Mouse (Mus musculus): ENCODE results near the gene Tgif2. TPM values are rescaled to one million over a fixed set of nuclear protein-coding genes. Genes with fewer than 3 reads are reported as not detected.

The Tgif2 gene
- polyA plus RNA-seq, 1 experiment from 2014 or later, result 41.5 TPM

DNA sequence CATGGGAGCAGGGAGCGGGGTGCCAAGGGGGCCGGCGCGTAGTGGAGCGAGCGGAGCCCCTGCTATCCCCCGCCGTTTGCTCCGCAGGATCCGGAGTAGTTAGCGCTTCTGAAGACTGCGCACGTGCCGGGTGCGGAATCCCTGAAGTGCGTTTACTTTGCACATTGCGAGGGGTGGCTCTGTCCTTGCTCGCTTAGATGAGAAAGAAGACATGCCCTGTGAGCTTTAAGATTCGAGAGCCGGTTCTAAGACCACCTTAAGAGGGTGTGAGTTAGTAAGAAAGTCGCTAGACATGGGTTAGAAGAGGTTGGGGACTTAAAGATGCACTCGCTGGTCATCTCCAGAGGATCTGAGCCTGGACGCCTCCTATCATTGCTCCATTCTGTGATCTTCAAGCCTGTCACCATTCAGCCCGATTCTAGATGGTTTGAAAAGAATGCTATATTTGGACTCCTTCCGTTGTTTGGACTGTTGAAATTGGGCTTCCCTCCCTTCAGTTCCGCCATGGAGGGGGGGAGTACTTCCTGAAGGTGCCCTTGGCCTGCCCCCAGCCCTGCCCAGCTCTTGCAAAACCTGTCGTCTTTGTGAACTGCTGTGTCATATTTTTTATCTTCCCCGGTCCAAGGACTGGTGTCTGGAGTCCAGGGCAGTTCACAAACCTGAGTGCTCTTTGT lies 23.8 kb downstream of the Tgif2 start:
- under 1% methylated on average over 28 of the region's 28 CpGs for WGBS
- no peak for ATAC-seq (ENCODE audit: insufficient read depth, low FRiP score, low read depth)
- H3K9ac ChIP-seq, result peak overlapping the region; percentile 96
- peak overlapping the region; percentile 97 for H3K4me3 ChIP-seq (replicated peaks)
- H3K27ac ChIP-seq, result peak overlapping the region; percentile 92
- H3K36me3 ChIP-seq, result peaks cover 9% of the 10 kb centered on the region; the same call in 1 of the 2 replicates
- no peaks in the 10 kb centered on the region for H3K27me3 ChIP-seq (replicated peaks)
- peak overlapping the region; percentile 76 for H3K4me2 ChIP-seq
- H3K9me3 ChIP-seq, result no peaks in the 10 kb centered on the region
- peaks cover 22% of the 10 kb centered on the region; the same call in 1 of the 2 replicates for H3K4me1 ChIP-seq

DNA sequence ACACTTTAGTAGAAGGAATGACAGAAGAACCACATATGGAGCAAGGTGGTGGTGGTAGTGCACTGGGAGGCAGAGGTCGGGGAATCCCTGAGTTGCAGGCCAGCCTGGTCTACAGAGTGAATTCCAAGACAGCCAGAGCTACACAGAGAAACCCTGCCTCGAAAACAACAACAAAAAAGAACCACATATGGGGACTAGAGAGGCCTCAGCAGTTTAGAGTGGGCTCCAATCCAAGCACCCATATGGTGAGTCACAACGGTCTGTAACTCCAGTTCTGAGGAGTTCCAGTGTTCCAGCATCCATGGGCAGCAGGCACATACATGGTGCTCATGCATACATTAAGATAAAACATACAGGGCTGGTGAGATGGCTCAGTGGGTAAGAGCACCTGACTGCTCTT lies 24.7 kb downstream of the Tgif2 start:
- Histone ChIP-seq H3K36me3 (peaks cover 9% of the 10 kb centered on the region; the same call in 1 of the 2 replicates), H3K4me1 (peaks cover 22% of the 10 kb centered on the region; the same call in 1 of the 2 replicates), H3K4me2 (peak overlapping the region; percentile 76), H3K27ac (peak overlapping the region; percentile 92; the same call in 1 of the 2 replicates), H3K27me3 (replicated peaks) (no peaks in the 10 kb centered on the region), H3K9me3 (no peaks in the 10 kb centered on the region), H3K4me3 (replicated peaks) (peak overlapping the region; percentile 97; the same call in 1 of the 2 replicates), H3K9ac (no peak overlapping the region)
- ATAC-seq (ENCODE audit: insufficient read depth, low FRiP score, low read depth), result no peak
- WGBS, result 72% methylated on average over 3 of the region's 3 CpGs

DNA sequence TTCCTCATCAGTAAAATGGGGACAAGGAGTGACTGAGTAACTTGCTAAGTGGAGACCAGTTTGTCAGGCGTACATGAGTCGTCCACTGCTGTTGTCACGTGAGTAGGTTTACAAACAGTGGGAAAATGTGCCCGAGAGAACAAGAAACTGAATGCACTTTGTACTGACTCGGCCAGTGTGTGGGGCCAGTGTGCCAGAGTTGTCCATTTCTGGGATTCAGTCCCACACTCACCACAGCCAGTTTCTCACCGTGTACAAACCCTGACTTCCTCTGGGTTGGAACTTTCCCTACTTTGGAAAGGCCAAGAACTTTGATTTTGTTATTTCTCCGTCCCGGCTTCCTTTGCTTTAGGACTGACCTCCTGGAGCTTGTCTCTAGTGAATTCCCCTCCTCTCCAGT lies 29.2 kb downstream of the Tgif2 start:
- H3K36me3 ChIP-seq, result peaks cover 19% of the 10 kb centered on the region
- peaks cover 20% of the 10 kb centered on the region; the same call in 1 of the 2 replicates for H3K4me1 ChIP-seq
- no peak overlapping the region for H3K27ac ChIP-seq
- ATAC-seq (ENCODE audit: insufficient read depth, low FRiP score, low read depth), result no peak
- H3K27me3 ChIP-seq (replicated peaks), result no peaks in the 10 kb centered on the region
- 74% methylated on average over 8 of the region's 8 CpGs for WGBS
- no peak overlapping the region for H3K4me3 ChIP-seq (replicated peaks)
- H3K9ac ChIP-seq, result no peak overlapping the region
- H3K4me2 ChIP-seq, result no peak overlapping the region
- H3K9me3 ChIP-seq, result no peaks in the 10 kb centered on the region

DNA sequence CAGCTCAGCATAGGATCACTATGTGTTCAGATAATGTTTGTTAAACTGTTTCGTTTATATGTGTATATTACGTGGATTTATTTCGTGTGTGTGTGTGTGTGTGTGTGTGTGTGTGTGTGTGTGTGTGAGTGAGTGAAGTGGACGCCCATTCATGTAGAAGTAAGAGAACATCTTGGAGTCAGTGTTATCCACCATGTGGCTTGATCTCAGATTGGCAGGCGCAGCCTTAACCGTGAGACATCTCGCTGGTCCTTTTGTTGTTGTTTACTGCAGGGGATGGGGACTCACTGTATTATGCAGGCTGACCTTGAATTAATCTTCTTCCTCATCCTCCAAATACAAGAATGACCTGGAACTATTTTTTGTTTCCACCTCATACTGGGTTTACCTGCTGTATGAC lies 29.7 kb downstream of the Tgif2 start:
- 93% methylated on average over 7 of the region's 7 CpGs for WGBS
- Histone ChIP-seq H3K9ac (no peak overlapping the region), H3K27me3 (replicated peaks) (no peaks in the 10 kb centered on the region), H3K9me3 (no peaks in the 10 kb centered on the region), H3K27ac (no peak overlapping the region), H3K4me3 (replicated peaks) (no peak overlapping the region), H3K4me2 (no peak overlapping the region), H3K36me3 (peaks cover 21% of the 10 kb centered on the region), H3K4me1 (peaks cover 15% of the 10 kb centered on the region; the same call in 1 of the 2 replicates)
- no peak for ATAC-seq (ENCODE audit: insufficient read depth, low FRiP score, low read depth)

DNA sequence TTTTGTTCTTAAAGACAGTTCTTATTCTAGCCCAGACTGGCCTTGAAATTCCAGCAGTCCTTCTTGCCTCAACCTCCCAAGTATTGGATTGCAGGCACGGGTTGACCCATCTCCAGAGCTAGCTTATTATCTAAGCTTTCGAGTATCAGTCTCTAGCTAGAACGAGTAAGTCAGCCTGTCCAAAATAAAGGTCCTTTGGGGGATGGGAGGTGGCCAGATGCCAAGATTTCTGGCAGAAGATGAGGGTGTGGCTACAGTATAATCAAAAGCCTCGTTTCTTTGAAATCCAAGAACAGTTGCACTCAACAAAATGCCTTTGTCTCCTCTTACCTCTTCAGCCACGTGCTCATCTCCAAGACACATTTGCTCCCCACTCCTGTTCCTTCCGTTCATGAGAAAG lies 30.7 kb downstream of the Tgif2 start:
- no peak overlapping the region for H3K9ac ChIP-seq
- 41% methylated on average over 6 of the region's 6 CpGs for WGBS
- no peak overlapping the region for H3K4me2 ChIP-seq

DNA sequence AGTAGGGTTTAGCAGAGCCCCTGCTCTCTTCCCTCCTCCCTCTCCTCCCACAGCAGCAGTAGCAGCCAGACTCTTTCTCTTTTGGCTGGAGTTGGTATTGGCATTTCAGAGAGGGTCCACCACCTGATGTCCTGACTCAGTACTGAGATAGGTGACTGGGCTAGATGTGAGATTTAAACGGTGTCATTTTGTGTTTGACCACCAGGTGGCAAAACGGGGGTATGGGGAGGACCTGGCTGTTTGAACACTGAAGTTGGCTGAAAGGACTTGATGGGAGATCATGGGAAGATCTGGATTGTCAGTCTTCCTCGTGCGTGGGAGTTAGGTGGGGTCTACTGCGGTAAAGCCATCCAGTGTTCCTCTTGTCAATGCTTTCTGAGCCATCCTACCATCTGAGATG lies 33.8 kb downstream of the Tgif2 start:
- 35% methylated on average over 5 of the region's 5 CpGs for WGBS
- Histone ChIP-seq H3K9me3 (no peaks in the 10 kb centered on the region), H3K27me3 (replicated peaks) (no peaks in the 10 kb centered on the region), H3K36me3 (peaks cover 22% of the 10 kb centered on the region), H3K4me1 (peaks cover 7% of the 10 kb centered on the region; the same call in 1 of the 2 replicates), H3K9ac (no peak overlapping the region), H3K4me2 (no peak overlapping the region), H3K4me3 (replicated peaks) (no peak overlapping the region), H3K27ac (no peak overlapping the region)
- no peak for ATAC-seq (ENCODE audit: insufficient read depth, low FRiP score, low read depth)

More for the DNA sequence above, 30.7 kb downstream of the Tgif2 start:
- H3K27ac ChIP-seq, result no peak overlapping the region
- H3K4me3 ChIP-seq (replicated peaks), result no peak overlapping the region
- H3K4me1 ChIP-seq, result peaks cover 8% of the 10 kb centered on the region; the same call in 1 of the 2 replicates
- ATAC-seq (ENCODE audit: insufficient read depth, low FRiP score, low read depth), result no peak
- peaks cover 29% of the 10 kb centered on the region for H3K36me3 ChIP-seq
- no peaks in the 10 kb centered on the region for H3K9me3 ChIP-seq
- H3K27me3 ChIP-seq (replicated peaks), result no peaks in the 10 kb centered on the region

DNA sequence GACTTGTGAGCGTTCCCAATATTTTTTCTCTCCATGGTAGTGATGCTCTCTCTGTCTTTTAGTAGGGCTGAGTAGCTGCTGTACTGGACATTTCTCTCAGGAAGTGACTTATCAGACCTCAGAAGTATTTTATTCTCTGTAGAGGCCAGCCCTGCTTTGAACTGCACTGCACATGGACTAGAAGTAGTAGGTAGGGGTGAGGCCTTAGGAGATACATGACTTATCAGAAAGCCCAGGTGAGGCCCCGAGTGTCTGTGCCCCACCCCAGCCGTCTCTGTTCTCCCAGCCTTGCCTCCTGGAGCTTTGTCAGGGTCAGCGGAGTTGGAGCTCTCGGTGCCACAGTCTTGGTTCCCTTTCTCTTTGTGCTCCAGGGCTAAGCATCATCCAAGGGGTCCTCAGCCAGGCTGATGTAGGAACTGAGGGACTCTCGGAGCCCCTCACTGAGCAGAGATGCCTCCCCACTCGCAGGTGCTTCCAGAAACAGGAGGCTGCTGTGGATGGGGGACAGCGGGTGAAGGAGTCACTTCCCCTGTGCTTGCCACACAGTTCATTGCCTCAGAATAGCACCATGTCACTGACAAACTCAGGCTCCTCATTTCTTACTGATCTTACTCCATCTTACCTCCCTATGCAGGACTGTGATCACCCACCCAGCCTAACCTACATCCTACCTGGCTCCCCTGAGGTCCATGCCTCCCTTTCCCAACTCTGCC lies 34.4 kb downstream of the Tgif2 start:
- H3K4me3 ChIP-seq (replicated peaks), result no peak overlapping the region
- no peak overlapping the region for H3K27ac ChIP-seq
- H3K9ac ChIP-seq, result no peak overlapping the region
- no peak overlapping the region for H3K4me2 ChIP-seq
- peaks cover 22% of the 10 kb centered on the region for H3K36me3 ChIP-seq
- no peaks in the 10 kb centered on the region for H3K27me3 ChIP-seq (replicated peaks)
- no peak for ATAC-seq (ENCODE audit: insufficient read depth, low FRiP score, low read depth)
- H3K4me1 ChIP-seq, result peaks cover 7% of the 10 kb centered on the region; the same call in 1 of the 2 replicates
- no peaks in the 10 kb centered on the region for H3K9me3 ChIP-seq
- WGBS, result 84% methylated on average over 8 of the region's 8 CpGs

DNA sequence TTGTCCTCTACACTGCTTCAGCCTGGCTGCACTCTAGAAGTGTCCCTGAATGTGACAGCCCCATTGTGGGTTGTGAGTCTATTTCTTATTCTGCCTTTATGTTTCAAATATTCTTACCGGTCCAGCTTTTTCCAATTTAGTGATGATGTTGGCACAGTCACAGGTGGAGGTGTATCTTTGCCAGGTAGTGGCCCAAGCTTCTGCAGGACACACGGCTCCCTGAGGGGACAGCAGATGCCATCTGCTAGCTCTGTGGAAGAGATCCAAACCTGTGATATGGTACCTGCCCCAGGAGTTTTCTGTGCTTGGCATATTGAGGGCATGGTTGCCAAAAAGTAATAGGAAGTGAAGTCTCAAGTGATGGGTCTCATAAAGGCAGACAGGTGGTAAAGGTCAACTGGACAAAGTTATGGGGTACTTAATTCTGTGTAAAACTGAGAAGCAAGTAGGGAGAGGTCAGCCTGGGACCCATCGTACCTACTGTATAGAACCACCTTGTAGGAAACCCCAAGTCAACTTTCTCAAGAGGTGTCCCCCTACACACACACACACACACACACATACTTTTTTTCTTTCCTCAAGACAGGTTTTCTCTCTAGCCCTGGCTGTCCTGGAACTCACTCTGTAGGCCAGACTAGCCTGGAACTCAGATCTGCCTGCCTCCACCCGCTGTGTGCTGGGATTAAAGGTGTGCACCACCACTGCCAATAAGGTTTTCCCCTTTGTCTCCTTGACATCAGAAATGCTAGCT lies 35.1 kb downstream of the Tgif2 start:
- H3K4me2 ChIP-seq, result no peak overlapping the region
- WGBS, result 87% methylated on average over 4 of the region's 4 CpGs
- H3K4me1 ChIP-seq, result peaks cover 7% of the 10 kb centered on the region; the same call in 1 of the 2 replicates
- no peak overlapping the region for H3K27ac ChIP-seq
- peaks cover 22% of the 10 kb centered on the region for H3K36me3 ChIP-seq
- H3K4me3 ChIP-seq (replicated peaks), result no peak overlapping the region
- no peaks in the 10 kb centered on the region for H3K27me3 ChIP-seq (replicated peaks)
- H3K9me3 ChIP-seq, result no peaks in the 10 kb centered on the region
- no peak for ATAC-seq (ENCODE audit: insufficient read depth, low FRiP score, low read depth)
- H3K9ac ChIP-seq, result no peak overlapping the region

DNA sequence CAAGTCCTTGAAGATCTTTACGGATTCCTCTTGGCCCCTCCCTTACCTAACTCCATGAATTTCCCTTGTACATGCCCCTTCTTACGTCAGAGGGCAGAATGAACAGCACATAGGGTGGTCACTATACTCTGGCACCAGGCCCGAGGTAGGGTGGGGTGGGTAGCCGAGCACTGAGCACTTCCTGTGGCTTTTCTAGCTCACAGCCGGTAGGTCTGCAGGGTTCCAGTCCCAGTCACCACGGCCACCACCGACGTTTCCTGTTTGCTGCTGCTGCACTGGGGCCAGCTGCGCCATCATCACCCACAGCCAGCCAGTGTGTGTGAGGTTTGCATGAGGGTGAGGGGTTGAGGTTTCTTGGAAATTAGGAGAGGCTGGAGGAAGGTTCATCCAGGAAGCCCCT lies 37.9 kb downstream of the Tgif2 start:
- Histone ChIP-seq H3K36me3 (peaks cover 16% of the 10 kb centered on the region; the same call in 1 of the 2 replicates), H3K4me2 (no peak overlapping the region), H3K9ac (no peak overlapping the region), H3K27ac (no peak overlapping the region), H3K27me3 (replicated peaks) (no peaks in the 10 kb centered on the region), H3K9me3 (no peaks in the 10 kb centered on the region), H3K4me3 (replicated peaks) (no peak overlapping the region), H3K4me1 (no peaks in the 10 kb centered on the region)
- WGBS, result 51% methylated on average over 9 of the region's 9 CpGs
- ATAC-seq (ENCODE audit: insufficient read depth, low FRiP score, low read depth), result no peak

DNA sequence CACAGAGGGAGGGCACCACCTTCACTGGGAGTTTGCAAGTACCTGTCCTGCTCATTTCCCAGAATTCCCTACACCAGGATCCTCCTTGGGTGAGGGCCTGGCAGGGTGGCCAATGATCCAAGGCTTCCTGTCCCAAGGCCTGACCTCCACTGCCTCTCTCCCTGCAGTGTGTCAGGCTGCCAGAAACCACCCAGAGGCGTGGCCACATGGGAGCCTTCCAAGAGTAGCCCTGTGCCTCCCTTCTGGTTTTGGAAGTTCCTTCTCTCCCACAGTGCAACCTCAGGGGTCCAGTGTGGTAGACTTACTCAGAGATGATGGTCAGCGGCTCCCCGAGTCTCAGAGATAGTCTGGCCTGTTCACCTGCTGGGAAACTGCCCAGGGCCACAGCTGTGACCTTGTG lies 39.7 kb downstream of the Tgif2 start:
- H3K4me1 ChIP-seq, result no peaks in the 10 kb centered on the region
- H3K27me3 ChIP-seq (replicated peaks), result no peaks in the 10 kb centered on the region
- no peaks in the 10 kb centered on the region for H3K9me3 ChIP-seq
- no peak overlapping the region for H3K9ac ChIP-seq
- no peak overlapping the region for H3K27ac ChIP-seq
- no peak overlapping the region for H3K4me2 ChIP-seq
- 82% methylated on average over 3 of the region's 3 CpGs for WGBS
- no peak for ATAC-seq (ENCODE audit: insufficient read depth, low FRiP score, low read depth)
- H3K4me3 ChIP-seq (replicated peaks), result no peak overlapping the region
- 0 out of 2 replicates have a peak, but pooled peaks cover 10% of the 10 kb centered on the region for H3K36me3 ChIP-seq

DNA sequence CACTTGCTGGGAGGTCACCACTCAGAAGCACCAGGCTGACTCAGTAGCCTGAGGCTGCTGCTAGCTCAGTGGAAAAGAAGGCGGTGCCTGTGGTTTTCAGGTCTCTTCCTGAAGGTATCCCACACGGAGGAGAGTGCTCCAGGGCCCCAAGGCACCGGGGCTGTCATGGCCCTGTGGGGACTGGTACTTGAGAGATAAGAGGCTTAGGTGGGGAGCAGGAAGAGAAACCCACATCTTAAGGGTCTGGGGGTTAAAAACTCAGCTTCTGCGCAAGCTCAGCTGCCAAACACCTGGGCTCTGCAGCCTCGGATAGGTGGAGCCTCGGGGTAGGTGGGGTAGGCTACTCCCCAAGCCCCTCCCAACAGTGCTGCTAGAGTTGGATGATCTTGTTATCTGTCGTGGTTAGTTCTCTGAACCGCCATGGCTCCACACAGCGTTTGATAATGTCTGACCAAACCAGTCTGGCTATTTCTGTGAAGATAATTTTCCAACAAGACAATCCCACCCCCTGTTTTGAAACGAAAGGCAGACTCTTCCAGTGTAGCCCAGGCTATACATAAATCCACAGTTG lies 42.7 kb downstream of the Tgif2 start:
- ATAC-seq (ENCODE audit: insufficient read depth, low FRiP score, low read depth), result peak; percentile 77; the same call in 1 of the 2 replicates
- Histone ChIP-seq H3K27ac (no peak overlapping the region), H3K4me3 (replicated peaks) (no peak overlapping the region), H3K36me3 (no peaks in the 10 kb centered on the region), H3K4me2 (no peak overlapping the region), H3K4me1 (no peaks in the 10 kb centered on the region), H3K27me3 (replicated peaks) (no peaks in the 10 kb centered on the region), H3K9me3 (no peaks in the 10 kb centered on the region), H3K9ac (no peak overlapping the region)
- WGBS, result 30% methylated on average over 10 of the region's 10 CpGs
